Mouse (Mus musculus) ES-E14 (cell line): Measurements from ENCODE around the gene Ccdc42. TPM values are rescaled to one million over a fixed set of nuclear protein-coding genes. Genes with fewer than 3 reads are reported as not detected.

ENCODE experiments used
- DNase-seq: peaks from one replicate; pipeline ENCODE4 v3.0.0-alpha.2; 2013; ENCODE audit warnings: low read depth, low spot score
- H3K27ac ChIP-seq: 2 replicates; pipeline ENCODE4 v1.5.1; 2012; ENCODE audit warnings: low read depth, mild to moderate bottlenecking, low read length, moderate library complexity, mixed read lengths; ENCODE audit not compliant: poor library complexity, insufficient read depth, severe bottlenecking
- H3K36me3 ChIP-seq: 2 replicates; pipeline ENCODE4 v1.6.1; 2012; ENCODE audit warnings: mild to moderate bottlenecking, low read length, moderate library complexity, mixed read lengths; ENCODE audit not compliant: control insufficient read depth, poor library complexity, insufficient read depth, severe bottlenecking
- H3K4me1 ChIP-seq, 2 experiments: fragments of 150-350 bp in 1 of 2; sonication (generic) in 1 of 2; 2 replicates each; pipeline ENCODE4 v1.6.1; 2012; ENCODE audit warnings: low read length in 2 of 2, mild to moderate bottlenecking in 1 of 2, mixed read lengths in 1 of 2; ENCODE audit not compliant: control insufficient read depth in 2 of 2, insufficient read depth in 2 of 2, poor library complexity in 1 of 2
- H3K4me3 ChIP-seq, 2 experiments: fragments of 150-350 bp in 1 of 2; sonication (generic) in 1 of 2; 2 replicates each; pipeline ENCODE4 v1.5.1; 2012; ENCODE audit warnings: low read length in 2 of 2, low read depth in 1 of 2, mild to moderate bottlenecking in 1 of 2, mixed read lengths in 1 of 2; ENCODE audit not compliant: insufficient read depth in 1 of 2, poor library complexity in 1 of 2, severe bottlenecking in 1 of 2
- H3K9ac ChIP-seq: 2 replicates; pipeline ENCODE4 v1.6.1; 2012; ENCODE audit warnings: low read depth, mild to moderate bottlenecking, low read length, mixed read lengths; ENCODE audit not compliant: poor library complexity, insufficient read depth, severe bottlenecking
- H3K9me3 ChIP-seq: fragments of 150-350 bp; sonication (generic); 2 replicates; pipeline ENCODE4 v1.6.1; 2012; ENCODE audit warnings: low read depth, mild to moderate bottlenecking, low read length; ENCODE audit not compliant: control insufficient read depth, insufficient read depth
- CHD2 ChIP-seq: IDR thresholded peaks from 2 replicates; pipeline ENCODE4 v1.6.1; 2014; ENCODE audit warnings: mild to moderate bottlenecking, low read depth, low read length, inconsistent platforms
- HCFC1 ChIP-seq: IDR thresholded peaks from 2 replicates; pipeline ENCODE4 v1.6.1; 2012; ENCODE audit warnings: low read length, inconsistent platforms, borderline replicate concordance; ENCODE audit not compliant: insufficient read depth
- MAFK ChIP-seq: IDR thresholded peaks from 2 replicates; pipeline ENCODE4 v1.6.1; 2014; ENCODE audit warnings: mild to moderate bottlenecking, low read depth, low read length, inconsistent platforms; ENCODE audit not compliant: insufficient read depth
- ZC3H11A ChIP-seq: IDR thresholded peaks from 2 replicates; pipeline ENCODE4 v1.6.1; 2012; ENCODE audit warnings: low read depth, mild to moderate bottlenecking, inconsistent platforms, low read length, borderline replicate concordance
- ZNF384 ChIP-seq: IDR thresholded peaks from 2 replicates; pipeline ENCODE4 v1.6.1; 2012; ENCODE audit warnings: low read depth, low read length, inconsistent platforms
- in situ Hi-C, 2 experiments: fragments of 600-800 bp; cut with MboI; formaldehyde crosslinking; loops; one replicate each; pipeline ENCODE4 v1.15.1; 2025; ENCODE audit warnings: low sequenced_read_pairs in 2 of 2, inconsistent platforms in 1 of 2; ENCODE audit not compliant: unreplicated experiment in 2 of 2
- total RNA-seq: library from RNA; depleted of rRNA; stranded (reverse); fragments of 300-350 nt; gene quantifications from 2 replicates; pipeline ENCODE4 v1.2.3, GENCODE M21; 2012

Ccdc42 gene
- total RNA-seq, 1 experiment: not detected

GRCm38 (mm10) chr11:68583225-68583624, 3.6 kb upstream of the Ccdc42 start:
- no peaks in the 10 kb centered on the region for H3K4me1 ChIP-seq
- H3K9ac ChIP-seq: no peak overlapping the region
- no peak overlapping the region for H3K27ac ChIP-seq
- in situ Hi-C loops: no loop called here
- H3K9me3 ChIP-seq: no peaks in the 10 kb centered on the region
- TF ChIP-seq ZNF384: no peak
- no peak for TF ChIP-seq CHD2
- no peak for TF ChIP-seq MAFK
- H3K4me3 ChIP-seq: no peak overlapping the region
- no peak for DNase-seq
- H3K36me3 ChIP-seq: no peaks in the 10 kb centered on the region

DNA sequence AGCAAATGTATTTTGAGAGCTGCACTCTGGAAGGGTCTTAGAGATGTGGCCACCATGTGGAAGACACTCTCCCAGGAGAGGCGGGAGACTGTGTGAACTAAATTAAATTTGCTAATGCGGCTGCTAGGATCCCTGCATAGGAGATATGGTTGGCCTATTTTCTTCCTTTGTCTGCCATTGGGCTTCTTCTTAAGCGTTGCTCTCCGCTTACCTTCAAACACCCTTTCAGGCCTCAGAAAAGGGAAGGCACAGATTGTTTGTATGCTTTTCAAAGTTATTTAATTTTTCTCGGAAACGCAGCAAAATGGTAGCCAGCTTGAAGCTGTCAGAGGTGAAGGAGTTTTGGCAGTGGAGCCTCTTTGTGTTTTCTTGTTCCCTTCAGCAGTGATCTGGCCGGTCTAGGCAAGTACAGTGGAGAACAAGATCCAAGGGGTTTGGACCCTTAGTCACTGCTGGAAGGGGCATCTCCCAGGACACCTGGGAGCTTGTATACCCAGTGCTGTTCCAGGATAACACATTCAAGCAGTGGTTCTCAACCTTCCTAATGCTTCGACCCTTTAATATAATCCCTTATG, 2.8 kb upstream of the Ccdc42 start:
- no peak overlapping the region for H3K27ac ChIP-seq
- in situ Hi-C loops: no loop called here
- TF ChIP-seq CHD2 (no peak), MAFK (no peak), ZC3H11A (no peak), HCFC1 (no peak), ZNF384 (no peak)
- H3K36me3 ChIP-seq: no peaks in the 10 kb centered on the region
- no peak for DNase-seq
- no peak overlapping the region for H3K4me3 ChIP-seq
- no peaks in the 10 kb centered on the region for H3K9me3 ChIP-seq
- no peak overlapping the region for H3K9ac ChIP-seq
- no peaks in the 10 kb centered on the region for H3K4me1 ChIP-seq

DNA sequence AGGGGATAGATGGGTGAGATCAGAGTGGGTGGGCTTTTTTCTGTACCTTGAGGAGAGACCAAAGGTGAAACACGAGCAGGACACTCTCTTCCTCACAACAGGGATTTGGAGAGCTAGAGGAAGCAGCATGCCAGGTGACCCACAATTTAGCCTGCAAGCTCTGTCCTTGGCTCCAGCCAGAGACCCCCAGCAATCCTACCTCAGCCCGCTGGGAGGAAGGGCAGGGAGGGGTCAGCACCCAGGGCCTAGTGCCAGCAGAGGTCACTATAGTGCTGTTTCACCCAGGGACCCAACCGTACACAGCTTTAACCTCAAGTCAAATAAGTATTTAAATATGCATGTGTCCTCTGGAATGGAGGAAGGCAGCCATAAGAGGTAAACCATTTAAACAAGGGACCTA, 931 bp upstream of the Ccdc42 start:
- Histone ChIP-seq H3K36me3 (no peaks in the 10 kb centered on the region), H3K9ac (no peak overlapping the region), H3K27ac (no peak overlapping the region), H3K4me1 (no peaks in the 10 kb centered on the region), H3K9me3 (no peaks in the 10 kb centered on the region), H3K4me3 (no peak overlapping the region)
- TF ChIP-seq MAFK (no peak), ZC3H11A (no peak), HCFC1 (no peak), CHD2 (no peak), ZNF384 (no peak)
- no peak for DNase-seq
- in situ Hi-C loops: no loop called here

DNA sequence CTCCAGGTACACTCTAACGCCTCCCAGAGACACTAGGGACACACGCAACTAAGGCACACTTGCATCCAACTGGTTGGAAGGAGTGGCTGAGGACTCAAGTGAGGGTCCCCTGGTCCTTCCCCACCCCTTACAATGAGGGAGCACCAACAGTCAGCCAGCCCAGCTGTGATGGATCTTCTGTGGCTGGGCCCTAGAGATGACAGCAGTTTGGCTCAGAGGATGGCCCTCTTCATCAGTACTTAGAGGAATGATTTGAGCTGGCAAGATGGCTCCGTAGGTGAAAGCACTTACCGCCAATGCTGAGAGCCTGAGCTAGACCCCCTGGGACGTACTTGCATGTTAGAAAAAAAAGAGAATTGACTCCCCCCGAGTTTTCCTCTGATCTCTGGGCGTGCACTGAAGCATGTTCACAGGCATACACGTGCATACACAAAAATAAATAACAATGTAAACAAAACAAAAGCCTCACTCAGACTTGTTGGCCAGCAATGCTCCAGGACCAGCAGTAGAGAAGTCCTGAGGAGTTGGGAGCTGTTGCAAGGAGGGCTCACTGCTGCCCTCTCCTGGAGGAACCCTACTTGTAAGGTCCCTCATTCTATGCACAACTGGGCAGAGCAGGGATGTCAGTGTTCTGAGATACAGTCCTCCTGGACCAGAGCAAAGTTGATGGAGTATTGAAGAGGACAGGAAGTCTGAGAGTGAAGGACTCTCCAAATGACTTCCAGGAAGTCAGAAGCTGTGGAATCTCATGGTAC, 2.4 kb downstream of the Ccdc42 start:
- H3K9me3 ChIP-seq: no peaks in the 10 kb centered on the region
- peak; percentile 60 for DNase-seq
- H3K4me1 ChIP-seq: no peaks in the 10 kb centered on the region
- no peak overlapping the region for H3K27ac ChIP-seq
- no peak overlapping the region for H3K9ac ChIP-seq
- TF ChIP-seq ZC3H11A (0 out of 2 replicates have a peak, but pooled peaks have one; percentile 36), ZNF384 (no peak), HCFC1 (no peak), MAFK (no peak), CHD2 (no peak)
- in situ Hi-C loops: no loop called here
- no peak overlapping the region for H3K4me3 ChIP-seq
- H3K36me3 ChIP-seq: no peaks in the 10 kb centered on the region
